ENCODE assay signal across 34 mouse cellular contexts in genomic region chr9:90887405-90887804, GRCm38 (mm10).
"Had no signal": no experiment of that assay in that cellular context is flagged by ENCODE, and none has a peak within 500 bp of the region (broad histone marks: within the 10 kb centered on the region; RNA-seq: fewer than 3 reads in every experiment).

No protein-coding gene starts in this region.

- H3K36me3 ChIP-seq: heart, embryonic 10.5 days; heart, embryonic 12.5 days; heart, embryonic 13.5 days; heart, embryonic 15.5 days; hindbrain, embryonic 10.5 days; hindbrain, embryonic 12.5 days; hindbrain, embryonic 13.5 days; hindbrain, embryonic 15.5 days; intestine, embryonic 15.5 days; kidney, embryonic 15.5 days had no signal

- ATAC-seq: hindbrain, embryonic 16.5 days; hindbrain, postnatal 0 days; inflammation-experienced regulatory T-cells, adult 6 months; intestine, embryonic 15.5 days; intestine, embryonic 16.5 days; intestine, postnatal 0 days had no signal

- H3K27ac ChIP-seq: heart, embryonic 10.5 days; heart, embryonic 13.5 days; heart, embryonic 15.5 days; hindbrain, embryonic 10.5 days; hindbrain, embryonic 12.5 days; hindbrain, embryonic 13.5 days; hindbrain, embryonic 14.5 days; hindbrain, embryonic 15.5 days; hindbrain, postnatal 0 days; intestine, embryonic 15.5 days; kidney, embryonic 15.5 days; kidney, postnatal 0 days; layer of hippocampus, adult 2 months had no signal

- H3K4me3 ChIP-seq: heart, embryonic 10.5 days; heart, embryonic 12.5 days; heart, embryonic 13.5 days; heart, embryonic 15.5 days; hindbrain, embryonic 10.5 days; hindbrain, embryonic 12.5 days; hindbrain, embryonic 13.5 days; hindbrain, embryonic 15.5 days; intestine, embryonic 15.5 days; kidney, embryonic 15.5 days; layer of hippocampus, adult 2 months had no signal

- DNase-seq: heart, postnatal 14 days; heart, postnatal 36 days; heart, postnatal 4 days; kidney, adult 11 months; kidney, adult 18-20 months; kidney, adult 2 months; kidney, adult 8-10 months; kidney, adult 9 months; kidney, postnatal 10 days; kidney, postnatal 14 days; kidney, postnatal 25 days; kidney, postnatal 36 days; kidney, postnatal 4 days; layer of hippocampus, adult 9-11 months; layer of hippocampus, postnatal 36 days had no signal

- H3K27me3 ChIP-seq: heart, embryonic 12.5 days; heart, embryonic 13.5 days; heart, embryonic 15.5 days; hindbrain, embryonic 12.5 days; hindbrain, embryonic 13.5 days; hindbrain, embryonic 15.5 days; intestine, embryonic 15.5 days; kidney, embryonic 15.5 days had no signal

- H3K9ac ChIP-seq: heart, embryonic 12.5 days; heart, embryonic 13.5 days; heart, embryonic 15.5 days; hindbrain, embryonic 12.5 days; hindbrain, embryonic 13.5 days; hindbrain, embryonic 14.5 days; hindbrain, embryonic 15.5 days; intestine, embryonic 15.5 days; kidney, embryonic 15.5 days had no signal

- H3K4me1 ChIP-seq: heart, embryonic 10.5 days; heart, embryonic 12.5 days; heart, embryonic 13.5 days; heart, embryonic 15.5 days; hindbrain, embryonic 10.5 days; hindbrain, embryonic 12.5 days; hindbrain, embryonic 13.5 days; hindbrain, embryonic 15.5 days; intestine, embryonic 15.5 days; kidney, embryonic 15.5 days had no signal

- H3K4me2 ChIP-seq: heart, embryonic 11.5 days; heart, embryonic 12.5 days; heart, embryonic 13.5 days; heart, embryonic 15.5 days; hindbrain, embryonic 12.5 days; hindbrain, embryonic 13.5 days; hindbrain, embryonic 14.5 days; hindbrain, embryonic 15.5 days; intestine, embryonic 15.5 days; kidney, embryonic 15.5 days had no signal

- H3K9me3 ChIP-seq: heart, embryonic 10.5 days; heart, embryonic 12.5 days; heart, embryonic 13.5 days; heart, embryonic 15.5 days; hindbrain, embryonic 10.5 days; hindbrain, embryonic 12.5 days; hindbrain, embryonic 13.5 days; hindbrain, embryonic 15.5 days; intestine, embryonic 15.5 days; kidney, embryonic 15.5 days had no signal
